Mouse (Mus musculus) kidney, postnatal 0 days (tissue): ENCODE results near the gene Pcsk6. TPM values are rescaled to one million over a fixed set of nuclear protein-coding genes. Genes with fewer than 3 reads are reported as not detected.
A peak's percentile ranks its signal among the peaks of the same experiment; 100 is the strongest.

ENCODE experiments used
- ATAC-seq: fragments of 200-750 bp; cut with Nextera tagmentation; replicated peaks from 2 replicates; pipeline ENCODE4 v1.8.0; 2017; ENCODE audit warnings: low read depth, moderate number of reproducible peaks, moderate TSS enrichment, moderate library complexity; ENCODE audit not compliant: low FRiP score
- DNase-seq: peaks from one replicate; pipeline ENCODE4 v3.0.0-alpha.2; 2016; ENCODE audit warnings: low spot score
- H3K27ac ChIP-seq: fragments of 300-500 bp; sonication (generic); 2 replicates; pipeline ENCODE4 v1.5.1; 2014; ENCODE audit warnings: mild to moderate bottlenecking
- H3K27me3 ChIP-seq: fragments of 300-500 bp; sonication (generic); 2 replicates; pipeline ENCODE4 v1.6.1; 2014; ENCODE audit warnings: low read length, mixed read lengths; ENCODE audit not compliant: insufficient read depth
- H3K36me3 ChIP-seq: fragments of 300-500 bp; sonication (generic); 2 replicates; pipeline ENCODE4 v1.6.1; 2014; ENCODE audit warnings: low read length, mixed read lengths; ENCODE audit not compliant: insufficient read depth
- H3K4me1 ChIP-seq: fragments of 300-500 bp; sonication (generic); replicated peaks from 2 replicates; pipeline ENCODE4 v1.6.1; 2014; ENCODE audit warnings: antibody characterized with exemption, low read length, mixed read lengths; ENCODE audit not compliant: insufficient read depth
- H3K4me2 ChIP-seq: fragments of 300-500 bp; sonication (generic); 2 replicates; pipeline ENCODE4 v1.6.1; 2014; ENCODE audit warnings: mild to moderate bottlenecking, low read length, moderate library complexity, mixed read lengths
- H3K4me3 ChIP-seq: fragments of 300-500 bp; sonication (generic); replicated peaks from 2 replicates; pipeline ENCODE4 v1.5.1; 2014; ENCODE audit warnings: low read depth, low read length
- H3K9ac ChIP-seq: fragments of 300-500 bp; sonication (generic); 2 replicates; pipeline ENCODE4 v1.6.1; 2014; ENCODE audit warnings: low read depth, low read length
- H3K9me3 ChIP-seq: fragments of 300-500 bp; sonication (generic); replicated peaks from 2 replicates; pipeline ENCODE4 v1.6.1; 2016; ENCODE audit warnings: low read length, inconsistent platforms, mixed read lengths
- CTCF ChIP-seq: IDR thresholded peaks from 2 replicates; pipeline ENCODE4 v1.5.1; 2016; ENCODE audit warnings: antibody characterized with exemption, low read depth, mild to moderate bottlenecking, moderate library complexity
- WGBS: fragments of 180-500 bp; shearing (Covaris S2); extraction: QIAGEN DNeasy Blood & Tissue Kit; methylation state at CpG from one replicate; pipeline ENCODE4 v1.1.7; 2014; 5-methylcytosine and 5-hydroxymethylcytosine counted together
- polyA plus RNA-seq: library from polyadenylated mRNA; unstranded; fragments of >200 nt; fragmentation: Nextera tagmentation; extraction: Ambion mirVana; gene quantifications from 2 replicates; pipeline ENCODE4 v1.2.1, GENCODE M21; 2015

Gene Pcsk6
- polyA plus RNA-seq, 1 experiment from 2014 or later: 4.2 TPM

DNA sequence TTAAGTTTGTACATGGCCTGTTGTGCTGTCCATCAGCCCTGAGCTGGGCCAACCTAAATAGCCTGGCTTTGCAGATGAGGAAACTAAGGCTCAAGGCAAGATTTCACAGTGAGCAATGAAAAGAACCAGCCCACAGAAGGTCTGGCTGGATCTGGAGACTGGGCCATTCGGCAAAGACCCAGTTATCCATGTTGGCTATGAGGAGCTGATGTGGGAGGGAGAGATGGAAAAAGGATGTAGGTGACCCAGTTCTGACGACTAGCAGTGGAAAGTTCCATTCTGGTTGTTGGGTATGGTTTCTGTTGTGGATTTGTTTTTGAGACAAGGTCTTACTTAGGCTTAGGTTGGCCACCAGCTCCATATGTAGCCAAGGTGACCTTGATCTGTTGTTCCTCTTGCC, 226.5 kb downstream of the Pcsk6 start:
- Histone ChIP-seq H3K9me3 (no peaks in the 10 kb centered on the region), H3K36me3 (peaks cover 80% of the 10 kb centered on the region), H3K27me3 (no peaks in the 10 kb centered on the region), H3K9ac (no peak overlapping the region), H3K4me3 (no peak overlapping the region), H3K4me2 (no peak overlapping the region), H3K4me1 (no peaks in the 10 kb centered on the region), H3K27ac (no peak overlapping the region)
- ATAC-seq: no peak
- WGBS: 82% methylated on average over 2 of the region's 2 CpGs
- DNase-seq: no peak
- TF ChIP-seq CTCF: no peak

DNA sequence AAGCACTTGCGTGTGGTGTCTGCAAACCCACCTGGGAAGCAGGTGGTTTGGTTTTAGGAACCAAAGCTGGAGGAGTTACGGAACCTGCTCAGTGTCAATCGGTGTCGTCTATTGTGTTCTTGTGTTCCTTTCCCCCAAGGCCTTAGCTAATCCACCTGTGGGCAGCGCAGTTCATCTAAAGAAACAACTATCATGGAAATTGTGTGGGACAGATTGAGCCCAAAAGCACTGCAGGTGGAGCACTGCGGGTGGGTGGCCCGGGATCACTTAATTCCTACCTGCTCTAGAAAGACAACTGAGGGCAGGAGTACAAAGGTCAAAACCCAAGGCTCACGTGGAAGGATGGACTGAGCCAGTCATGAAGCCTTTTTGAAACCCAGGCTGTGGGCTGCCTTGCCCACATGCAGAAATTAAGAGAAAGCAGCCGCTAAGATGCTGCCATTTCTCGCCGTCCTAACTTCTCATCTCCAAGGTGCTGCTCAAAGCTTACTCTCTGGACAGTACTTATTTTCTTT, 229.2 kb downstream of the Pcsk6 start:
- Histone ChIP-seq H3K9me3 (no peaks in the 10 kb centered on the region), H3K4me1 (no peaks in the 10 kb centered on the region), H3K9ac (no peak overlapping the region), H3K4me2 (no peak overlapping the region), H3K27ac (no peak overlapping the region), H3K36me3 (peaks cover 58% of the 10 kb centered on the region), H3K4me3 (no peak overlapping the region), H3K27me3 (no peaks in the 10 kb centered on the region)
- 88% methylated on average over 11 of the region's 11 CpGs for WGBS
- no peak for TF ChIP-seq CTCF
- no peak for DNase-seq
- no peak for ATAC-seq

DNA sequence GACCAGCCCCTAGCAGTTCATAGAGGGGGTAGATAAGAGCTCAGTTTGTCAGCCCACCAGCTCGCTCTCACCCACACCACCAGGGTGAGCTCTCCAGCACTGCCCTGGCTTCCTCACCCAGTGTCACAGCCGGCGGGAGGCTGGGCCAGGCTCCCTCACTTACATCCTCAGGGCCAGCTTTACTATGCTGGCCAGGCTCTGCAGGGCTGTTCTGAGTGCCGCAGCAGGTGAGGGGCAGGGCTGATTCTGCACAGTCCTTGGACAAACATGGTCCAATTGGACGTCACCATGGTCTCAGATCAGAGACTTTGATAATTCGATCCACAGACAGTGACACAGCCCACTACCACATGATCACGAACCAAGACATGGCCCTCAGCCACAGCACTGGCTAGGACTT, 230.0 kb downstream of the Pcsk6 start:
- Histone ChIP-seq H3K9me3 (no peaks in the 10 kb centered on the region), H3K27me3 (no peaks in the 10 kb centered on the region), H3K27ac (no peak overlapping the region), H3K4me1 (no peaks in the 10 kb centered on the region), H3K4me2 (no peak overlapping the region), H3K4me3 (no peak overlapping the region), H3K9ac (no peak overlapping the region), H3K36me3 (peaks cover 53% of the 10 kb centered on the region)
- no peak for DNase-seq
- TF ChIP-seq CTCF: no peak
- 81% methylated on average over 7 of the region's 7 CpGs for WGBS
- ATAC-seq: 0 out of 2 replicates have a peak, but pooled peaks have one; percentile 17

DNA sequence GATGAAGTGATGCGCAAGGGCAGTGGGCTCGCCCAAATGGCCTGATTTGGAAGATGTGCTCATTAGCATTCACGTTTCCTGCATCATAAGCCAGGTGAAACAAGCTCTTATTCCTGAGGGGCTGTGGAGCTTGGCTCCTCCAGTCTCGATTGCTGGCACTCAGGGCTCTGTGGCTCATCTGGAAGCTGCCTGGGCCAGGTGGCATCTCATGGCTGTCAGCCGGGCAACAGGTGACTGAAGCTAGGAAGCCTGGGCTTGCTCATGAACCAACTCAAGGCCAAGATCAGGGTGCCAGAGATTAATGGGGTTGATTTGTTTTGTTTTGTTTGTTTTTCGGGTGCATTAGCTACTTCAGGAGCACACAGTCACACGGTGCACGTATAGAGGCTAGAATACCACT, 231.1 kb downstream of the Pcsk6 start:
- H3K9me3 ChIP-seq: no peaks in the 10 kb centered on the region
- no peak for ATAC-seq
- no peak for TF ChIP-seq CTCF

DNA sequence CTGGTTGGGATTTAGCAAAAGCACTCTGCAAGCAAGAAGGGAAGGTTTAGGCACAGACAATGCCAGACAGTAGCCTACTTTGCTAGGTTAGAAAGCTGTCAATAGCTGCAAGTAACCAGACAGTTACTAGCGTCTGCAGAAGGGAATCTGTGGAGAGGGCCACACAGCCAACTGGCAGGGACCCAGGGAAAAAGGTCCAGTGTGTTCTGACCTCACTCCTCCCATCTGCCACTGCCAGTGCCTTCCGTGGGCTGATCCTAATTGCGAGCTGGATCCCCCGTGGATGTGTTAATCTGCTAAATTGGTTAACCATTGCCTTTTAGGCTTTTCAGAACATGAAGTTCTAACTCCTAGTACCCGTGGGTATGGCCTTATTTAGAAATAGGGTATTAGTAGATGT, 232.6 kb downstream of the Pcsk6 start:
- no peaks in the 10 kb centered on the region for H3K4me1 ChIP-seq
- no peaks in the 10 kb centered on the region for H3K9me3 ChIP-seq
- ATAC-seq (no peak), DNase-seq (no peak)
- H3K4me2 ChIP-seq: no peak overlapping the region
- H3K27me3 ChIP-seq: no peaks in the 10 kb centered on the region
- no peak overlapping the region for H3K9ac ChIP-seq
- TF ChIP-seq CTCF: no peak
- 62% methylated on average over 5 of the region's 5 CpGs for WGBS
- peaks cover 30% of the 10 kb centered on the region; the same call in 1 of the 2 replicates for H3K36me3 ChIP-seq
- no peak overlapping the region for H3K27ac ChIP-seq
- H3K4me3 ChIP-seq: no peak overlapping the region

More for the DNA sequence above, 231.1 kb downstream of the Pcsk6 start:
- Histone ChIP-seq H3K4me3 (no peak overlapping the region), H3K4me2 (no peak overlapping the region), H3K4me1 (no peaks in the 10 kb centered on the region), H3K36me3 (peaks cover 43% of the 10 kb centered on the region), H3K27ac (no peak overlapping the region), H3K27me3 (no peaks in the 10 kb centered on the region), H3K9ac (no peak overlapping the region)
- no peak for DNase-seq
- WGBS: 88% methylated on average over 8 of the region's 8 CpGs

DNA sequence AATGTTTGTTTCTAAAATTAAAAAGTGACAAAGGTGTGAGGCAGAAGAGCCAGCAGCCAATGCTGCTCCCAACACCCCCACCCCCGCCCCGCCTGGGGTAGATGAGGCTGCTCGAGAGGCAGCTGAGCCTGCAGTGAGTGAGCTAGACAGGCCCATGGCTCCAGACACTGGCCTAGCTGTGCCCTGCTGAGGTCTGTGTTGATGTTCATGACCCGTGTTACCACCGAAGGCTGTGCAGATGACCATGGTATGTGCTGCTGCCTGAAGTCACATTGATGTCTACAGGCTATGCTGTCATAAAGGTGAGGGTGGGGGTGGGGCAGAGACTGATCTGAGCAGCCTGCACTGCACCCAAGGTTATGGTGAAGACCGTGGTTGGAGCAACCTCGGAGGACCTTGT, 237.3 kb downstream of the Pcsk6 start:
- ATAC-seq (0 out of 2 replicates have a peak, but pooled peaks have one; percentile 21), DNase-seq (no peak)
- Histone ChIP-seq H3K27me3 (no peaks in the 10 kb centered on the region), H3K4me2 (no peak overlapping the region), H3K9ac (no peak overlapping the region), H3K36me3 (no peaks in the 10 kb centered on the region), H3K27ac (no peak overlapping the region), H3K9me3 (no peaks in the 10 kb centered on the region), H3K4me3 (no peak overlapping the region), H3K4me1 (no peaks in the 10 kb centered on the region)
- 82% methylated on average over 7 of the region's 7 CpGs for WGBS
- no peak for TF ChIP-seq CTCF

Other genes starting within 250 kb of the Pcsk6 start
- 9.9 and 10.8 TPM in 2 replicates for gene Tarsl2, start 216.8 kb upstream of the Pcsk6 start, polyA plus RNA-seq
- gene Tm2d3, start 170.6 kb upstream of the Pcsk6 start, polyA plus RNA-seq: 108 and 119 TPM in 2 replicates
- gene Gm45213, start 181.9 kb downstream of the Pcsk6 start, polyA plus RNA-seq: not detected in 2 replicates
- 114 and 127 TPM in 2 replicates for gene Snrpa1, start 197.3 kb downstream of the Pcsk6 start, polyA plus RNA-seq
- 140 and 145 TPM in 2 replicates for gene Selenos, start 217.9 kb downstream of the Pcsk6 start, polyA plus RNA-seq
- gene Chsy1, start 247.8 kb downstream of the Pcsk6 start, polyA plus RNA-seq: 12.0 and 12.2 TPM in 2 replicates